Mouse (Mus musculus) spleen, adult 2 months (tissue): ENCODE measurements around the gene Gp1ba. TPM values are rescaled to one million over a fixed set of nuclear protein-coding genes. Genes with fewer than 3 reads are reported as not detected.

Experiments
- DNase-seq, 2 experiments: peaks; one replicate each; pipeline versions ENCODE4 v3.0.0 to v3.0.0-alpha.2; 2012 to 2021; ENCODE audit warnings: low spot score in 2 of 2, low read depth in 1 of 2
- H3K27ac ChIP-seq: fragments of 200-500 bp; 2 replicates; pipeline ENCODE4 v1.5.1; 2012; ENCODE audit warnings: low read length, inconsistent platforms; ENCODE audit not compliant: insufficient read depth
- H3K27me3 ChIP-seq: fragments of 200-500 bp; 2 replicates; pipeline ENCODE4 v1.6.1; 2012; ENCODE audit warnings: mild to moderate bottlenecking, moderate library complexity, low read length, inconsistent platforms; ENCODE audit not compliant: control insufficient read depth, insufficient read depth
- H3K36me3 ChIP-seq: fragments of 200-500 bp; 2 replicates; pipeline ENCODE4 v1.6.1; 2012; ENCODE audit warnings: mild to moderate bottlenecking, low read length, inconsistent platforms; ENCODE audit not compliant: control insufficient read depth, insufficient read depth
- H3K4me1 ChIP-seq: fragments of 200-500 bp; 2 replicates; pipeline ENCODE4 v1.6.1; 2011; ENCODE audit warnings: inconsistent platforms; ENCODE audit not compliant: control insufficient read depth, insufficient read depth, insufficient read length
- H3K4me3 ChIP-seq: fragments of 200-500 bp; 2 replicates; pipeline ENCODE4 v1.5.1; 2011; ENCODE audit warnings: mild to moderate bottlenecking, inconsistent platforms; ENCODE audit not compliant: insufficient read depth, insufficient read length; ENCODE audit errors: extremely low read depth
- CTCF ChIP-seq: fragments of 200-500 bp; IDR thresholded peaks from 2 replicates; pipeline ENCODE4 v1.5.1; 2011; ENCODE audit warnings: mild to moderate bottlenecking, inconsistent platforms; ENCODE audit not compliant: insufficient read depth, insufficient read length, insufficient replicate concordance; ENCODE audit errors: extremely low read depth
- POLR2A ChIP-seq: fragments of 200-500 bp; IDR thresholded peaks from 2 replicates; pipeline ENCODE4 v1.6.1; 2011; ENCODE audit warnings: low read depth, low read length, inconsistent platforms
- WGBS: fragments of 180-500 bp; shearing (Covaris S2); methylation state at CpG from one replicate; pipeline ENCODE4 v1.1.7; 2018; 5-methylcytosine and 5-hydroxymethylcytosine counted together
- polyA plus RNA-seq: library from polyadenylated mRNA; depleted of rRNA; stranded (reverse); fragments of >200 nt; gene quantifications from 2 replicates; pipeline ENCODE4 v1.2.3, GENCODE M21; 2012

The Gp1ba gene
- polyA plus RNA-seq, 1 experiment = 9.3 TPM

DNA sequence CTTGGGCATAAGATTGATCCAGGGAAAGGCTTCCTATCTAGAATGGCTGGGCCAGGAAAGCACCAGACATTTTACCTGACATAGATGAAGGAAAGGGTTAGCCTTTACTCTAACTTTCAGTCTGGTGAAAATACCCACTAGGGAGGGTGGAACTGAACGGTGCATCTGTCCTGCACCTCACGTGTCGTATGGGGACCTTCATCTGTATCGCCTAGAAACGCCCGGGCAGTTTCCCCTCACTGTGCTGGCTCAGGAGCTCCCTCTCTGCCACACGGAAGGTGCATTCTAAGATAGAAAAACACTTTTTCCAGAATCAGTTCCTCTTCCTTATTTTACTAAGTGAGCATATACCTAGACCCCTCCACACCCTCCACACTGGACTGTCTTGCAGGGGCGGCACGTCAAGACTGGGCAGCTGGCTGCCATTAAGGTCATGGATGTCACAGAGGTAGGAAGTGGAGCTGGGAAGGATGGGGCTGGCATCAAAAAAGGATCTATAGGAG, 40.4 kb upstream of the Gp1ba start:
- no peak for DNase-seq
- TF ChIP-seq CTCF (no peak), POLR2A (no peak)
- Histone ChIP-seq H3K36me3 (peaks cover 2% of the 10 kb centered on the region; the same call in 1 of the 2 replicates), H3K4me1 (peaks cover 19% of the 10 kb centered on the region; the same call in 1 of the 2 replicates), H3K4me3 (no peak overlapping the region), H3K27ac (no peak overlapping the region), H3K27me3 (no peaks in the 10 kb centered on the region)
- WGBS = 65% methylated on average over 9 of the region's 9 CpGs

GRCm38 (mm10) chr11:70605024-70605566, 33.8 kb upstream of the Gp1ba start:
- Histone ChIP-seq H3K4me1 (no peaks in the 10 kb centered on the region), H3K4me3 (no peak overlapping the region), H3K27ac (no peak overlapping the region), H3K36me3 (peaks cover 33% of the 10 kb centered on the region), H3K27me3 (no peaks in the 10 kb centered on the region)
- TF ChIP-seq POLR2A (no peak), CTCF (peak; percentile 88; the same call in 1 of the 2 replicates)
- peak in 1 of 2 experiments; percentile 73 for DNase-seq
- 69% methylated on average over 14 of the region's 14 CpGs for WGBS

DNA sequence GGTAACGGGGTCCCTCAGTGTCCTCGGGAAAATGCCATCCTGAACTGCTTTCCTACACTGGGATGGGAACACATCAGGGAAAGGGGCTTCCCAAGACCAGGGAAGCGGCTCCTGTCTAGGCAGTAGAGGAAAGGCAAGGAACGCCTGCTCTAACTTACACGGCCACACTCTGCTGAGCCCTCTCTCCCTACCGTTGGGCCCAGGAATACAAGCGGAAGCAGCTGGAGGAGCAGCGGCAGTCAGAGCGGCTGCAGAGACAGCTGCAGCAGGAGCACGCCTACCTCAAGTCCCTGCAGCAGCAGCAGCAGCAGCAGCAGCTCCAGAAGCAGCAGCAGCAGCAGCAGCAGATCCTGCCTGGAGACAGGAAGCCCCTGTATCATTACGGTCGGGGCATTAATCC, 32.2 kb upstream of the Gp1ba start:
- no peaks in the 10 kb centered on the region for H3K4me1 ChIP-seq
- no peaks in the 10 kb centered on the region for H3K27me3 ChIP-seq
- no peak overlapping the region for H3K4me3 ChIP-seq
- DNase-seq = no peak
- peaks cover 34% of the 10 kb centered on the region for H3K36me3 ChIP-seq
- no peak for TF ChIP-seq POLR2A
- no peak for TF ChIP-seq CTCF
- WGBS = 95% methylated on average over 12 of the region's 12 CpGs
- H3K27ac ChIP-seq = no peak overlapping the region

- no peak for DNase-seq
- WGBS = 87% methylated on average over 9 of the region's 9 CpGs
- Histone ChIP-seq H3K27ac (no peak overlapping the region), H3K4me3 (no peak overlapping the region), H3K27me3 (no peaks in the 10 kb centered on the region), H3K36me3 (peaks cover 39% of the 10 kb centered on the region), H3K4me1 (no peaks in the 10 kb centered on the region)
- TF ChIP-seq POLR2A (no peak), CTCF (no peak)
Observed at GRCm38 (mm10) chr11:70607611-70608010, 31.3 kb upstream of the Gp1ba start.

DNA sequence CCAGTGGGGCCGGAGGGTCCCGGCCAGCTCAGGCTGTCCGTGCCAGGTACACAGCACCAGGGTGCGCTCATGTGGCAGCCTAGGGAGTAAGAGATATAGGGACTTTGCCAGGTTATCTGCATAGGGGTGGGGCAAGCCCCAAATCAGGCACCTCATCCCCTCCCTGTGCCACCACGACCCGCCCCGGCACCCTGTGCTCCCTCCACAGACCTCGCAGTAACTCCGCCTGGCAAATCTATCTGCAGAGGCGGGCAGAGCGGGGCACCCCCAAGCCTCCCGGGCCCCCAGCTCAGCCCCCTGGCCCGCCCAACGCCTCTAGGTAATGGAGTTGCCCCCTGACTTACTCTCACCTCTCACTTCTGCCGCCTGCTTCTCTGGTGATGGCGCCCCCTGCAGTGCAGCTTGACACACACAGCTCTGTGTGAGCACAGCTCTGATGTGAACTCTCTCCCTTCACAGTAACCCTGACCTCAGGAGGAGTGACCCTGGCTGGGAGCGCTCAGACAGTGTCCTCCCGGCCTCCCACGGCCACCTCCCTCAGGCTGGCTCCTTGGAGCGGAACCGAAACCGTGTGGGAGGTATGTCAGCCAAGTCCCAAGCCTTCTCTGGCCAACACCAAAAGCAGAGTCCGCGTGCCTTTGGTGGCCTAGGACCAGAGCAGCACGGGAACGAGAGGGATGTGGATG, 30.4 kb upstream of the Gp1ba start:
- peak; percentile 19; the same call in 1 of the 2 replicates for TF ChIP-seq CTCF
- no peak for TF ChIP-seq POLR2A
- Histone ChIP-seq H3K27me3 (no peaks in the 10 kb centered on the region), H3K36me3 (peaks cover 42% of the 10 kb centered on the region), H3K27ac (no peak overlapping the region), H3K4me3 (no peak overlapping the region), H3K4me1 (no peaks in the 10 kb centered on the region)
- peak in 1 of 2 experiments; percentile 30 for DNase-seq
- whole genome bisulfite sequencing = 92% methylated on average over 26 of the region's 26 CpGs

- peaks cover 8% of the 10 kb centered on the region; the same call in 1 of the 2 replicates for H3K4me1 ChIP-seq
- H3K27me3 ChIP-seq = no peaks in the 10 kb centered on the region
- peaks cover 38% of the 10 kb centered on the region for H3K36me3 ChIP-seq
- no peak for DNase-seq
- no peak for TF ChIP-seq POLR2A
- no peak for TF ChIP-seq CTCF
- 92% methylated on average over 4 of the region's 4 CpGs for WGBS
- H3K4me3 ChIP-seq = no peak overlapping the region
- no peak overlapping the region for H3K27ac ChIP-seq
Observed at GRCm38 (mm10) chr11:70610752-70611151, 28.2 kb upstream of the Gp1ba start.

DNA sequence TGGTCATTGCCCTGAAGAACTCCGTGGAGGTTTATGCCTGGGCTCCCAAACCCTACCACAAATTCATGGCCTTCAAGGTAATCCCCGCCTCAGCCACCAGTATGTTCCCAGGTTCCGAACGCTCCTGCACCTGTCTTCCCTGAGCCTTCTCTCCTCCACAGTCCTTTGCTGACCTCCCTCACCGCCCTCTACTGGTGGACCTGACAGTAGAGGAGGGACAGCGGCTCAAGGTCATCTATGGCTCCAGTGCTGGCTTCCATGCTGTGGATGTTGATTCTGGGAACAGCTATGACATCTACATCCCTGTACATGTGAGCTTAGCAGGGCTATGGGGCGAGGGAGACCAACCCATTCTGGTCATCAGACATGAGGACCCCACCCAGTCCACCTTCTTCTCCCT, 26.4 kb upstream of the Gp1ba start:
- no peak for DNase-seq
- TF ChIP-seq CTCF (no peak), POLR2A (no peak)
- 96% methylated on average over 7 of the region's 7 CpGs for WGBS
- Histone ChIP-seq H3K4me3 (no peak overlapping the region), H3K27ac (no peak overlapping the region), H3K27me3 (no peaks in the 10 kb centered on the region), H3K4me1 (peaks cover 8% of the 10 kb centered on the region; the same call in 1 of the 2 replicates), H3K36me3 (peaks cover 27% of the 10 kb centered on the region)
